Mouse (Mus musculus): ENCODE data around the gene B4galnt4. TPM values are rescaled to one million over a fixed set of nuclear protein-coding genes. Genes with fewer than 3 reads are reported as not detected.
"Not testable (repeated sequence)": the region's sequence is repeated elsewhere in the genome, so short reads cannot be mapped to it uniquely, and the experiment has no call there.

The B4galnt4 gene
- polyA plus RNA-seq, 1 experiment from 2014 or later = 7.9 TPM

DNA sequence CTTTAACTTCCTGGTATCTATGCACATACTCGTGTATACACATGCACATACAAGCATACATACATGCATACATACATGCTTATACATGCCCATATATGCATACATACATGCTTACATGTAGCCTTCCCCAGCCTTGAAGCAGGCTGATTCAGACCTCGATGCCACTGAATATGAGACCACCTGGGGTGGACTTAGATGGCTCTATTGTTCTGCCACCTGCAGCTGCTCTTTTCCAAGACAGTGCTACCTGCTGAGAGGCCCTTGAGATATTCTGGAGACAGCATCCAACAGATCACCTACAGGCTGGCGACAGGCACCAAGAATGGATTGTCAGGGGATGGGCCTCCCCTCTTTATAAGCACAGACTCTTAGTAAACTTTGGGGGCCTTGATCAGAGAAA, 30.5 kb upstream of the B4galnt4 start:
- Histone ChIP-seq H3K4me2 (replicated peaks) (no peak overlapping the region), H3K9me3 (no peaks in the 10 kb centered on the region), H3K27ac (no peak overlapping the region), H3K27me3 (replicated peaks) (no peaks in the 10 kb centered on the region), H3K4me3 (replicated peaks) (no peak overlapping the region), H3K9ac (no peak overlapping the region), H3K4me1 (replicated peaks) (no peaks in the 10 kb centered on the region), H3K36me3 (no peaks in the 10 kb centered on the region)
- ATAC-seq = no peak
- 72% methylated on average over 3 of the region's 3 CpGs for WGBS

DNA sequence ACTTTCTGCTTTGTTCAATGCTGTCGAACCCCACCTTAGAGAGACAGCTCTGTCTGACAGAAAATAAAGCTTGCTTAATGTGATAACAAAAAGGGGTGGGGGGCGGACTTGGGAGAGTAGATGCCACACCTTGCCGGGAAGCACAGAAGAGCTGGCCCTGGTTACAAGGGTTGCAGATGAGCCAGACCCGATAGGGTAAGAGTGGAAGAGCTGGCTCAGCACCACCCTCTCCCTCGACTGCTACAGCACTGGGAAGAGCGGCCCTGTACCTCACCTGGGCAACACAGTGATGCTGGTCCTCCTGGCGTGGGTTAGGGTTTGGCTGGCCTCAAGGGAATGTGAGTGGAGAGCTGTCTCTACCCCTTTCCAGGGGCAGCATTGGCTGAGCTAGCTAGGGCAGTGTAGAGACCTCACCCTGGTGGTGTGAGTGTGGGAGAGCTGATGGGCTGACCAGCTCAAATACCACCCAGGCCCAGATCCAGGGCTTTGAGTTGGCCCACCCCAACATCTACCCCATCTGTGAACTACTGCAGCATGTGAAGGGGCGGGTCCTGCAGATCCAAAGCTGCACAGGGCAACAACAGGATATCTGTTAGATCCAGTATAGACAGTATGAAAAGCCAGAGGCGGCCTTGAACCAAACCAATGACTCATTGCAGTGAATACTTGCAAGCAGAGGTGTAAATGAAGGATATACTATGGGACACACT, 28.3 kb upstream of the B4galnt4 start:
- H3K4me1 ChIP-seq (replicated peaks) = no peaks in the 10 kb centered on the region
- H3K27ac ChIP-seq = no peak overlapping the region
- H3K9me3 ChIP-seq = no peaks in the 10 kb centered on the region
- WGBS = 60% methylated on average over 9 of the region's 9 CpGs
- no peaks in the 10 kb centered on the region for H3K27me3 ChIP-seq (replicated peaks)
- H3K9ac ChIP-seq = no peak overlapping the region
- H3K4me3 ChIP-seq (replicated peaks) = no peak overlapping the region
- H3K4me2 ChIP-seq (replicated peaks) = no peak overlapping the region
- no peaks in the 10 kb centered on the region for H3K36me3 ChIP-seq
- ATAC-seq = no peak

DNA sequence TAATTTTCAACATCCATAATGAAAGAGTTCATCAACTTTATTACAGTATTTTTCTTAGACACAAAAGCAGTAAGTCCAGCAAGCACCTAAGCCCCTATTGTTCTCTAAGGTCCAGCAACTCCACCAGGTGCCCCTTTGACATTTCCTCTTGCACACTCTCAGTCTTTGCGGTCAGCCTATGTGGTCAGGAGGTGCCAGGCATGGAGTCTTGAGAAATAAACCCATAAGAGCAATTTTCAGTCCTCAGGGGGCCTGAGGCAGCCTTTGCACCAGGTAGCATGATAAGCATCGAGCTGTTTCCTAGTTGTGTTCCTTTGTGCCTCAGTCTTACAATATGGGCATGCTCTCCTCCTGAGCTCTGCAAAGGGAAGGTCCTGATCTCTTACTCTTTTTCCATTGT, 24.3 kb upstream of the B4galnt4 start:
- H3K27ac ChIP-seq; ATAC-seq; H3K4me2 ChIP-seq (replicated peaks); H3K27me3 ChIP-seq (replicated peaks); H3K36me3 ChIP-seq; H3K4me1 ChIP-seq (replicated peaks); H3K9ac ChIP-seq; H3K9me3 ChIP-seq; H3K4me3 ChIP-seq (replicated peaks): not testable (repeated sequence)
- WGBS = 89% methylated on average over 1 of the region's 2 CpGs

DNA sequence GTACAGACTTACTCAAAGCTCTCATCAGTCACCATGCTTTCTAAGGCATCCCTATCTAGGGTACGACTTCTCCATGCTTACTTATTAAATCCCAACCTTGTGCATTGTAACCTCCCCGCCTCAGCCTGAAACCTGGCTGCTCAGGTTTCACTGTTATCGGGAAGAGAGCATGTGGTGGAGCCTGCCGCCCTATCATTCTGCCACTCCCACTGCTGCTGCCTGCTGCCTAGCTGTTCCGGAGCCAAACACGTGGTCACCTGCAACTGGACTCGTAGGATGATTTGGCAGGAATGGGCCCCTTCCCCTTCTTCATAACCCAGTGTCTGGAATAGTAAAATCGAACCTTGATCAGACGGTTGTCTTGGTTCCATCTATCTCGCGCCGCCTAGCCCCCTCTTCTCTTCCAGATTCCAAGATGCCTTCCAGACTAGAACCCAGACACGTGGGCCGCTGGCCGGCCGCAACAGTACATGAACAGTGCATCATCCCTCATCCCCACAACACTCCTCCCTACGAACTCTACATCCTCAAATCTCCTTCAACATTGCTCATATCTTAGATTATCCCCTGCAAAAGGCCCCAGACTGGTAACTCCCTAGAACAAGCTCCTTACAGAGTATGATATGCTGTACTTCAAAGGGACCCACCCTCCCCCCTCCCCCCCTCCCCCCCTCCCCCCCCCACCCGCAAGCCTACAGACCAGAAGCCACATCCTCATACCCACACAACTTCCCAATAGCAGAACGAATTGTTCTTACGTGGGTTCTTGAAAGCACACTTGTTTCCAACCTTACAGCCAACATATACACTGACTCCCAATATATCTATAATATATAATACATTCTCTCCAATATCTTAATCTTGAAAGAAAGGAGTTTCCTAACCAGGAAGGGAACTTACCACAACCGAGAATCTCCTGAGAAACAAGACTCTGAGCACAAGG, 22.5 kb upstream of the B4galnt4 start:
- Histone ChIP-seq H3K4me2 (replicated peaks) (no peak overlapping the region), H3K27me3 (replicated peaks) (no peaks in the 10 kb centered on the region), H3K36me3 (no peaks in the 10 kb centered on the region), H3K27ac (0 out of 2 replicates have a peak overlapping the region, but pooled peaks have one; percentile 17), H3K4me3 (replicated peaks) (no peak overlapping the region), H3K9me3 (no peaks in the 10 kb centered on the region), H3K4me1 (replicated peaks) (peaks cover 14% of the 10 kb centered on the region), H3K9ac (no peak overlapping the region)
- peak; percentile 48 for ATAC-seq
- WGBS = 68% methylated on average over 20 of the region's 21 CpGs

DNA sequence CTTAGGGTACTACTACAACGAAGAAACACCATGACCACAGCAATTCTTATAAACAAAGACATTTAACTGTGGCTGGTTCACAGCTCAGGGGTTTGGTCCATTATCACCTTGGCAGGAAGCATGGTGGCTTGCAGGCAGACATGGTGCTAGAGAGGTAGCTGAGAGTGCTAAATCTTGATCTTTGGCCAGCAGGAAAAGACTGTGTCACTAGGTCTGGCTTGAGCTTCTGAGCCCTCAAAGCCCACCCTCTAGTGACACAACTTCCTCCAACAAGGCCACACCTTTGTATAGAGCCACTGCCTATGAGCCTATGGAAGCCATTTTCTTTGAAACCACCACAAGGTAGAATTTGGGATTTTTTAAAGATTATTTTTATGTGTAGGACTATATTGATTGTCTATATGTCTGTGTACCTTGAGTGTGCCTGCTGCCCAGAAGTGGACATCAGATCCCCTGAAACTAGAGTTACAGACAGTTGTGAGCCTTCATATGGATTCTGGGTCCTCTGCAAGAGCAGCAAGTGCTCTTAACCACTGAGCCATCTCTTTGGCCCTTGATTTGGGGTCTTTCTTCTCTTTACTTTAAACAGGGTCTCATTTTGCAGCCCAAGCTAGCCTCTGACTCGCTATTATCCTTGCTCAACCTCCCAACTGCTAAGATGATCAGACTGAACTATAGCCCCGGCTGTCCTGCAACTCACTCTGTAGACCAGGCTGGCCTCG, 21.4 kb upstream of the B4galnt4 start:
- no peaks in the 10 kb centered on the region for H3K36me3 ChIP-seq
- H3K9ac ChIP-seq = no peak overlapping the region
- WGBS = 95% methylated on average over 4 of the region's 4 CpGs
- no peaks in the 10 kb centered on the region for H3K9me3 ChIP-seq
- no peaks in the 10 kb centered on the region for H3K27me3 ChIP-seq (replicated peaks)
- H3K27ac ChIP-seq = no peak overlapping the region
- H3K4me3 ChIP-seq (replicated peaks) = no peak overlapping the region
- H3K4me2 ChIP-seq (replicated peaks) = no peak overlapping the region
- H3K4me1 ChIP-seq (replicated peaks) = peaks cover 14% of the 10 kb centered on the region
- ATAC-seq = no peak

DNA sequence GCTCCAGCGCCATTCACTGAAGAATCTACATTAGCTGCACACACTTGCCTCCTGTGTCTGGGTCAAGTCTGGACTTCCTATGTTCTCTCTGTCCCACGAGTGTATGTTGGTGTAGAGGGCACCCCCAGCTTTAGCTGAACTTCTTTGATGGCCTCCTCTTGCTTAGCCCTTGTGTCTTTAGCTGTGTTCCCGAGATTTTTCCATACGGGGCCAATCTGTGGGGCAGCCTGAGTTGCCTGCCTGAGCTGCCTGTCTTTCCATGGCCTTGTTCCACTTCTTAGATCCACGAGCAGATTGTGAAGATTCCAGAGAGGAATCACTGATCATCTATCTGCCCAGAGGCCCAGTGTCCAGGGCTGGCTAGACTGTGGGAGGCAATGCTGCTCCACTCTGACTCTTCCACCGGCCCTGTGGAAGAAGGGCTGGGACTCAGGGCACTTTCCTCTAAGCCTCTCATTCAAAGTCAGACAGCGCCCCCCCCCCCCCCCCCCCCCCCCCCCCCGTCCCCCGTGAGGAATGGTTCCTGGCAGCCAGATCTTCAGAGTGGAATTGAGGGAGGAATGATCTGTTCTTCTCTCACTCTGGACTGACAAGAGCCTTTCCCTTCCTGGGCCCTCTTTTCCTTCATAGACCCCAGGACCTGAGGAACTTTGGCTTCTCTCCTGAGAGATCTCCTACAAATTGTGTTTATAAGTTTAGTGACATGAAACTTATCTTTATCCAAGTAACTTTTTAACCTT, 19.9 kb upstream of the B4galnt4 start:
- Histone ChIP-seq H3K4me2 (replicated peaks) (0 out of 2 replicates have a peak overlapping the region, but pooled peaks have one; percentile 27), H3K9me3 (no peaks in the 10 kb centered on the region), H3K4me1 (replicated peaks) (peaks cover 14% of the 10 kb centered on the region), H3K36me3 (no peaks in the 10 kb centered on the region), H3K27me3 (replicated peaks) (no peaks in the 10 kb centered on the region), H3K9ac (no peak overlapping the region), H3K4me3 (replicated peaks) (no peak overlapping the region), H3K27ac (peak overlapping the region; percentile 93)
- peak; percentile 21; the same call in 1 of the 2 replicates for ATAC-seq
- WGBS = 25% methylated on average over 6 of the region's 9 CpGs

DNA sequence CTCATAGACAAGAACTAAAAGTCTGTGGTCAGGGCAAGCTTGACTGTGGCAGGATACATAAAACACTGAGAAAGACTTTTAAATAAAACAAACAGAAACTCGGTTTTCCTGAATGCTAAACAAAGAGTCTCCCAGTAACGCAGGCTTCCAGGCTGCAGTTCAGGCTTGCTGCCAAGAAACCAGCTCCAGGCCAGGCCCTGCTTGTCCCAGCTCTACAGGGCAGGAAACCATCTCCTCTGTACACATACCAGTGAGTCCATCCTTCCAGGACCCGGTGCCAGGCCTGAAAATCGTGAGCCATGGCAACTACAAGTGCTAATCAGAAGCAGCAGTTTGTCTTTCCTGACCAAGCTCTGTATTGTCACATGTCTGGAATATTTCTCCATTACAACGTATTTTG, 19.2 kb upstream of the B4galnt4 start:
- ATAC-seq = peak; percentile 74
- H3K9me3 ChIP-seq = no peaks in the 10 kb centered on the region
- no peaks in the 10 kb centered on the region for H3K36me3 ChIP-seq
- H3K4me3 ChIP-seq (replicated peaks) = no peak overlapping the region
- peaks cover 14% of the 10 kb centered on the region for H3K4me1 ChIP-seq (replicated peaks)
- WGBS = 15% methylated on average over 5 of the region's 5 CpGs
- no peak overlapping the region for H3K9ac ChIP-seq
- H3K27ac ChIP-seq = peak overlapping the region; percentile 93
- H3K4me2 ChIP-seq (replicated peaks) = no peak overlapping the region
- H3K27me3 ChIP-seq (replicated peaks) = no peaks in the 10 kb centered on the region

DNA sequence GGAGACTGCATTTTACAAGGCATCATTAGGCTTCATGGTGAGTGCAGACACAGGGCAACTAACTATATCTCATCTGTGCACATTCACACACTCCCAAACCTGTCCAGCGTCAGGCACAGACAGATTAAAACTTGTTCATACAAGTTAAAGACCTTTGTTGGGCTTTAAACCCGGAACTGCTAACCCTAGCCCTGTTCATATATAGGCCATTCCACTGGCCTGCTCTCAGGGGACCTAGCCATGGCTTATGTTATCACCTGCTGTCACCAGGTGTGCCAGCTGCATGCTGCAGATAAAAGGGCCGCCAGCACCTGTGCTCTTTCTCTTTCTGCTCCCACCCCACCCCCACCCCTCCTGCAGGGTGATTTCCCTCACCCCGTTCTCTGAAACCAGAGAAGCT, 18.4 kb upstream of the B4galnt4 start:
- Histone ChIP-seq H3K27ac (peak overlapping the region; percentile 33), H3K36me3 (no peaks in the 10 kb centered on the region), H3K4me1 (replicated peaks) (peaks cover 23% of the 10 kb centered on the region), H3K4me2 (replicated peaks) (no peak overlapping the region), H3K27me3 (replicated peaks) (no peaks in the 10 kb centered on the region), H3K9ac (no peak overlapping the region), H3K9me3 (no peaks in the 10 kb centered on the region), H3K4me3 (replicated peaks) (no peak overlapping the region)
- ATAC-seq = peak; percentile 76
- WGBS = 35% methylated on average over 4 of the region's 4 CpGs

DNA sequence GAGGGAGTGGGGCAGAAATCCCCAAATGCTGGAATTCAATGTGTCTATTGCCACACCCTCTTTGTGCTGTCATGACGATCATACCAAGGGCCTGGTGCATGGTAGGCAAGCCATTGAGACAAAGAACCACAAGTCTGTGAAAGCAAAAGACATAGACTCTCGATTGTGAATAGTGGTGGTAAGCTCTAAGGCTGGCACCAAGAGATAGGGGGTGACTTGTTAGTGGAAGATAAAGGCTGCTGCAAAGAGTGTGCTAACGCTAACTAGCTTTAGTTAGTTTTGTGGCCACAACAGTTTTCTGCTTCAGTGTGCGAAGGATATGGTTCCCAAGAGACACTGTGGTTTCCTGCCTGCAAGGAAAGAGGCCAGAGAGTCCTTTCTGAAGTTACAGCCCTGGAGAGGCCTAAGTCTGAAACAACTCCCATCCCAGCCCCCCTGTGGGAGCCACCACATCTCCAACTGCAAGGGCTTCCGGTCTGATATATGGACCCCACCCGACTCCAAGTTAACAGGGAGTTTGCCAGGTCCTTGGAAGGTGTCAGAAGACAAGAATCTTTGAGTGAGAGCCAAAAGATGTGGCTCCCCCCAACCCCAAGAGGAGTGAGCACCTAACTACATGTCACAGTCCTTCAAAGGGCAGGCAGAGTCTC, 13.8 kb upstream of the B4galnt4 start:
- no peak overlapping the region for H3K4me3 ChIP-seq (replicated peaks)
- no peak for ATAC-seq
- H3K27me3 ChIP-seq (replicated peaks) = no peaks in the 10 kb centered on the region
- WGBS = 60% methylated on average over 6 of the region's 6 CpGs
- no peaks in the 10 kb centered on the region for H3K36me3 ChIP-seq
- H3K27ac ChIP-seq = peak overlapping the region; percentile 83
- H3K4me1 ChIP-seq (replicated peaks) = peaks cover 23% of the 10 kb centered on the region
- peak overlapping the region; percentile 75 for H3K4me2 ChIP-seq (replicated peaks)
- H3K9me3 ChIP-seq = no peaks in the 10 kb centered on the region
- H3K9ac ChIP-seq = no peak overlapping the region

DNA sequence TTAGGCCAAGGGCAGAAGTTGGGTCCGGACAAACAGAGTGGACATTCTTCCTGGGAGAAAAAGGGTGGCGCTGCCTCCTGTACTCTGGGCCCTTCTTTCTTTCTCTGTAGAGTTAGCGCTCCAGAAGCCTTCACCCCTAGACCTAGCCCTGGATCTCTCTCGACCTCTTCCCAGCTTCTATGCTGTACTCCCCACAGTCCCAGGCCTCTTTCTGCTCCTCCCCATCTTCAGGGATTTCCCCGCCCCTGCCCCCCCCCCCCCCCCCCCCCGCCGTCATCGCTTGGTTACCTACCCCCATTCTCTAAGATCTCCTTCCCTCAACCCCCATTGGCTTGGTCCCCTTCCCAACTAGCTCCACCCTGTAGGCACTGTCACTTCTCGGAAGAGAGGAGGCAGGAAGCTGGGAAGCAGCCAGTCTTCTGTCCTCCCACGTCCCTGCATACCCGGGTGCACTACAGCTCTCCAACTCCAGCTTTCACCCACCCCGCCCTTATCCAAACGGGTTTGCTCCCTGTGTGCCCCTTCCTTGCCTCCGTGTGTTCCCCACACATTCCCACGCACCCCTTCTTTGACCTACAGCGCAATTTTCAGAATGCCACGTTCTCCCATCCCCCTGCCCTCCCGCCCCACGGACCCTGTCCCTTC, 13.2 kb upstream of the B4galnt4 start:
- Histone ChIP-seq H3K4me1 (replicated peaks) (peaks cover 19% of the 10 kb centered on the region), H3K27ac (peak overlapping the region; percentile 90), H3K4me3 (replicated peaks) (peak overlapping the region; percentile 30), H3K9me3 (no peaks in the 10 kb centered on the region), H3K27me3 (replicated peaks) (no peaks in the 10 kb centered on the region), H3K4me2 (replicated peaks) (peak overlapping the region; percentile 75), H3K9ac (peak overlapping the region; percentile 36), H3K36me3 (no peaks in the 10 kb centered on the region)
- WGBS = 10% methylated on average over 16 of the region's 19 CpGs
- peak; percentile 89 for ATAC-seq

All from intestine, embryonic 15.5 days (tissue).